Mouse (Mus musculus) kidney, postnatal 4 days (tissue): ENCODE measurements around the gene Tsen34.
"Not testable (repeated sequence)": the region's sequence is repeated elsewhere in the genome, so short reads cannot be mapped to it uniquely, and the experiment has no call there.

Experiments
- DNase-seq, 2 experiments: peaks; one replicate each; pipeline ENCODE4 v3.0.0; 2021; ENCODE audit warnings: mixed read lengths in 2 of 2

The Tsen34 gene

DNA sequence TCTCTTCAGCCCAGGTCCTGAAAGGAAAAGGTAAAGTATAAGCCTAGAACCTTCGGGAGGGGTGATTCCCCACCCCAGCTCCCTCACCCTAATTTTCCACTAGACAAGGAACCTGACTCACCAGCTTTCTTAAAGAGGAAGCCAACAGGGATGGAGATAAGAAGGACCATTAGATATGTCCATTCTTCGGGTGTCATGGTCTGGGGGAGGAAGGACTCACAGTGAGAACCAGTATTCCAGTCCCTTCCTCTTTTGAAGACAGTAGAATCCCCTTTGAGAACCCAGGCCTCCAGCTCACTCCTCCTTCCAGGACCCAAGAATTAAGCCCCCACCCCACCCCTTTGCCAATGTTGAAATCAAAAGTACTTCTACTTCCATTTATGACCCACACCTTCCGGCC lies 744 bp upstream of the Tsen34 start:
- DNase-seq, result no peak

DNA sequence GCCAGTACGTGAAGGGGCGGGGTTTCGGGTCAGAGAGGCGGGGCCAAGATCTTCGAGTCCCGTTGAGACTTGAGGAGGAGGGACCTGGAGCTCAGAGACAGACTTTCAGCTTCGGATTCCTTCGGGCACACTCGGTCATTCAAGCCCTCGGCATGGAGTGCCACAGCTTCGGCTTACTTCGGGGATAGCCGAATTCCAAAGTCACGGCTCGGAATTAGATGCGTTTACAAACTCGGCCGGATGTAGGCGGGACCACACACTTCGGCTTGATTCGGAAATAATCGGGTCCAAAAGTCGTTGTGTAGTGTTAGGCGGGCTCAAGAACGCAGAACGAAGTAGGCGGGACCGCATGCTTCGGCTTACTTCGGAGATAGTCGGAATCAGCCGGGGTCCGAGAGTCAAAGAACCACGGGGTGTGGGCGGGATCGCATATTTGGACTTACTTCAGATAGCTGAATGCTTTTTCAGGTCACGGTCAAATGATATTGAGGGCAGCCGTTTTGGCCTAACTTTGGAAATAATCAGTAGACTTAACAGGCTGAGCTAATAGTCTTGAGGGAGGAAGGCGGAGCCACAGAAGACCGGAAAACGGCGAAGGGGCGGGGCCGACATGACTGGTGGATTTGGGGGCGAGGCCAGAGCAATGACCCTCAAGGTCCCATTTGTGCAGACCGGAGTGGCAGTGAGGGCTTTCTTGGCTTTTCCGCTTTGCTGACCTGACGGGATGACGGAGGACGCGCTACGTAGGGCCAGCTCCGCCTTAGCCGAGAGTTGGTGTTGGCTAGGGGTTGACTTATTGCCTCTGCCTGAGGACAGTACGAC lies 535 bp downstream of the Tsen34 start, which contains the start of gene Mboat7:
Mboat7 (minus strand) TSS at position 537 of the 822 bp plus-strand sequence.
- DNase-seq, result peak; percentile 98 to 99

DNA sequence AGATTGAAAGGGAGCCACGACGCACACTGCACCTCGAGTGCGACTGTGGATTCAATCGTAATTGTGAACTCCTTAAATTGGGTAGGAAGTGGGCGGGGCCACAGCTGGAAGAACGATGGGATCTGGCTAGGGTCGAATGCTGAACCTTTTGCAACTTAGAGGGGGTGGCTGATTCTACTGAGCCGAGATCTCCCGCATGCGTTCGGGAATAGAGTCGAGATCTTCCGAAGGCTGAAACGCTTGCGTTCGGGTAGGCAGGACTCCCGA lies 1.1 kb downstream of the Tsen34 start:
- DNase-seq, result no peak

DNA sequence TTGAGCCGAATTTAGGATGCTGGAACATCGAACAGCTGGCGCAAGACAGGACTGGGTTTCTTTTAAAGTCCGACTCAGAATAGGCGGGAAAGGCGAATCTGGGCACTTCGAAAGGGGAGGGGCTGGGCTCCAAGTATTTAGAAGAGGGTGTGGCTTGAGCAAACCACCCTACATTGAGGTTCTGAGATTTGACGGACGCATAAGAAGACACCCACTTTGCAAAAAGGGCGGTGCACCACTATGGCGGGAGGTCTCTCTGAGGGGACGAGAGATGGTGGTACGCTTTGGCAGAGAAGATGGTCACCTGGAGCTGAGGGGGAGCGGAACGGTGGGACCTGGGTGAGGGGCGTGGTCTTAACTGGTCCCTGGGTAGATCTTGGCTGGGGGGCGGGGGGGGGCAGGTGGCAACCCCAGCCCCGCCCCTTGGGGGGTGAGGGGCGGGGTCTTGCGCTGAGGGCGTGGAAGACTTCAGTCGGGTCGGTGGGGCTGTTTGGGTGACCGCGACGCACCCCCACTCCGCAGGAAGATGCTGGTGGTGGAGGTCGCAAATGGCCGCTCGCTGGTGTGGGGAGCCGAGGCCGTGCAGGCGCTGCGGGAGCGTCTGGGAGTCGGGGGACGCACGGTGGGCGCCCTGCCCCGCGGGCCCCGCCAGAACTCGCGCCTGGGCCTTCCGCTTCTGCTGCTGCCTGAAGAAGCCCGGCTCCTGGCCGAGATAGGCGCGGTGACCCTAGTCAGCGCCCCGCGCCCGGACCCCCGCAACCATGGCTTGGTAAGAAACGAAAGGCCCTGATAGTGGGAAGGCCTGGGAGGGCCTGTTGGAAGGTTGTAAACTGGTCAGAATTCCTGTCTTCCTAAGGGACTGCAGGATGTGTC lies 1.6 kb downstream of the Tsen34 start:
- peak; percentile 79 to 88 for DNase-seq

DNA sequence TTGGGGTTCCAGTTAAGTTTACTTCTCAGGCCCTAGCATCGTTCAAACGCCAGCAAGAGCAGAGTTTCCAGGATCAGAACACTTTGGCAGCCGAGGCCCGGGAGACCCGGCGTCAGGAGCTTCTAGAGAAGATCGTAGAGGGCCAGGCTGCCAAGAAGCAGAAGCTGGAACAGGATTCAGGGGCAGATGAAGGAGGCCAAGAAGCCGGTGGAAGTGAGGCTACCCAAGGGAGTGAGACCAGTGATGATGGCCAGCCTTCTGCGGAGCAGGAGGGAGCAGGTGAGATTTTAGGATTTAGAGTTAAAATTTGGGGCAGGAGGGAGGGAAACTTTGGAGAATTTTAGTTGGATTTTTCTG lies 2.3 kb downstream of the Tsen34 start:
- DNase-seq, result peak in 1 of 2 experiments; percentile 17

DNA sequence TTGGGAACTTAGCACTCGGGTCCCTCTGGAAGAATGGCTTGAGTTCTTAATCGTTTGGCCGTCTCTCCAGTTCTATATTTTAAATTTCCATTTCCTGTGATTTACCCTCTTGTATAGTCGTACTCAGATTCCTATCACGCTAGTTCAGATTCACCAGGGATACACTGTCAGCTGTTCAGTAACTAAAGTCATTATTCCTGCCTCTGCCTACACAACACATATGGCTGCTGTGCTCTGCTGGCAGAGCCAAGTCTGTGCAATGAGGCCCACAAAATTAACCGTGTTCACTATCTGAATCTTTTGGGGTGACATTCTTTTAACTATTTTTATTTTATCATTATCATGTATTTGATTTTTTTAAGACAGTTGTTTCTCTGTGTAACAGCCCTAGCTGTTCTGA lies 5.8 kb downstream of the Tsen34 start:
- no peak for DNase-seq

DNA sequence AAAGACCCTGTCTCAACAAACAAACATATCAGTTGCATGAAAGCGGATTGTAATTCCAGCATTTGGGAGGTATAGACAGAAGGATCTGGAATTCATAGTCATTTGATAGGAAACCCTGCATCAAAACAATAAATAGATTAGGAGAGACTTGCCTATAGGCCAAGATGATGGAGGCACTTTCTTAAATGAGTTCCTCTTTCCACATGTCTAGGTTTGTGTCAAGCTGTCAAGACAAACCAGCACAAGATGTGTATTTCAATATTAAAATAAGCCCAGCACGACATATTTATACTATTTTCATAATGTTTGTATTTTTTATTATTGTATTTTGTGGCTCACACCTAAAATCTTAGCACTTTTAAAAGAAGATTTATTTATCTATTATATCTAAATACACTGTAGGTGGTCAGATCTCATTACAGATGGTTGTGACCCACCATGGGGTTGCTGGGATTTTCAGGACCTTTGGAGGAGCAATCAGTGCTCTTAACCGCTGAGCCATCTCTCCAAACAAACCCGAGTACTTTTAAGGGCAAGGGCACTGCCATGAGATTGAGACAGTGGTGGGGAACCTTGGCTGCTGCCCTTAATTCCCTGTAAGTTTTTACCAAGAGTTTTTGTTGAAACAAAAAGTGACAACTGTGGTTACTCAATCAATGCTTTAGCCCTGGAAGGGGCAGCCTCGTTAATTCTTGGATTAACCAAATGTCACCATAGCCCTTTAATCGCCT lies 10.7 kb downstream of the Tsen34 start:
- DNase-seq, result no peak

DNA sequence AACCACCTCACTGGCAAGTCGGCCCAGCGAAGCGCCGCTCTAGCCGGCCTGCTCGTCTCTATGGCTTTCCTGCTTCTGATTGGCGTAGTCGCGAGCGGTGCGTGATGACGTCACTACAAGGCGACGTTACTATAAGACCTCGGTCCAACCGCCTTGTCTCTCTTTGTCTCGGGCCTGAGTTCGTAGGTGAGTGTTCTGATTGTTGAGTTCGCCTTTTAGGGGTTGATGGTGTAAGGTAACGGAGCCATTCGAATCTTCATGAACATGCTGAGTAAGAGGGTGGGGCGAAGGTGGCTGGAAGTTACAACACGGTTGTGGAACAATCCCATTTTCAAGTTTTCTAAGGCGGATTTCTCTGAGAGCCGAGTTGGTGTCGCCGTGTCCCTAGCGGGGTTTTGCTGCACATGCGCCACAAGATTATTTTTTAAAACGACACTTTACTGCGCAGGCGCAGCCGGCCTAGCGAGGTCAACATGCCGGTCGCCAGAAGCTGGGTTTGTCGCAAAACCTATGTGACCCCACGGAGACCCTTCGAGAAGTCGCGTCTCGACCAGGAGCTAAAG lies 11.3 kb downstream of the Tsen34 start, which contains the start of gene Rps9:
Rps9 (plus strand) TSS at position 115 of the 563 bp plus-strand sequence.
- DNase-seq, result peak; percentile 98

DNA sequence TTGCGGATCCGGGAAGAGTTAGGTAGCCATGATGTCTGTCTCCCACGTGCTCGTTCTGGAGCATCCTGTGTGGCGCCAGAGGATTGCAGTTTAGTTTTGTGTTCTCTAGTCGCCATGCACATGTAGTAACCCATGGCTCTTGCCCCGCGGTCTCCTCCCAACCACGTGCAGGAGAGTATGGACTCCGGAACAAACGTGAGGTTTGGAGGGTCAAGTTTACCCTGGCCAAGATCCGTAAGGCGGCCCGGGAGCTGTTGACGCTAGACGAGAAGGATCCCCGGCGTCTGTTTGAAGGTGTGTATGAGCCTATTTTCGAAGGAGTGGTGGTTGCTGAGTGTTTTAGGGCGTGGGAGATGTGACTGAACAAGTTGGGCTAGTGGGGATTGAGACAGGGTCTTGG lies 11.8 kb downstream of the Tsen34 start:
- no peak for DNase-seq

DNA sequence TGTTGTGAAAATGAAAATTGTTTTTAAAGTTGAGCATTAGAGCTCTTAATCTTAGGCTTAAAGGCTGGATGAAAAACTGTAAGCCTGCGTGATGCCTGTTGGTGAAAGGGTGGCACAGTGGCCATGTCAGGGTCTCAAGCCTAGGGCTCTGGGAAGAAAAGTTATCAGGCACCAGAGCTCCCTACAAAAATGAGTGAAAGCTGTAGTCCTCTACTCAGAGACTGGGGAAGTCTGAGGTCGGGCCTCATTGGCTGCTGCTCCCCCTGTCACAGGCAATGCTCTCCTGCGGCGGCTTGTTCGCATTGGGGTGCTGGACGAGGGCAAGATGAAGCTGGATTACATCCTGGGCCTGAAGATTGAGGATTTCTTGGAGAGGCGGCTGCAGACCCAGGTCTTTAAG lies 12.8 kb downstream of the Tsen34 start:
- not testable (repeated sequence) for DNase-seq

DNA sequence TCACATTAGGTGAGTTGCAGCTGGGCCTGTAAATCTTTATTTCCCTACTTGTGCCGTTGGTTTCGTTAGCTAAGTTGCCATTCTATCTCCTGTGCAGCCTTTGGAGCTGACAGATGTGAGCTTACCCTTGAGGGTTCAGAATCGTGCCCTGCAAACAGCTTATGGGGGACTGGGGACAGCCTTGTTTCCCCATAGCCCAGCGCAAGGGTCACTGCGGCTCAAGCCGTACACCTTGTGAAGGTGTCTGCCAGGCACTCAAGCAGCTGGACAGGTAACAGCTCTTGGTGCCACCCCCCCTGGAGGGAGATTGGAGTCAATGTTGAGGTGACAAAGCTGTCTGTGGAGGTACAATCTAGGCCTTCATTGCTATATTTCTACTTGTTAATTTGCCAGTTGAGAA lies 13.2 kb downstream of the Tsen34 start:
- DNase-seq, result no peak

DNA sequence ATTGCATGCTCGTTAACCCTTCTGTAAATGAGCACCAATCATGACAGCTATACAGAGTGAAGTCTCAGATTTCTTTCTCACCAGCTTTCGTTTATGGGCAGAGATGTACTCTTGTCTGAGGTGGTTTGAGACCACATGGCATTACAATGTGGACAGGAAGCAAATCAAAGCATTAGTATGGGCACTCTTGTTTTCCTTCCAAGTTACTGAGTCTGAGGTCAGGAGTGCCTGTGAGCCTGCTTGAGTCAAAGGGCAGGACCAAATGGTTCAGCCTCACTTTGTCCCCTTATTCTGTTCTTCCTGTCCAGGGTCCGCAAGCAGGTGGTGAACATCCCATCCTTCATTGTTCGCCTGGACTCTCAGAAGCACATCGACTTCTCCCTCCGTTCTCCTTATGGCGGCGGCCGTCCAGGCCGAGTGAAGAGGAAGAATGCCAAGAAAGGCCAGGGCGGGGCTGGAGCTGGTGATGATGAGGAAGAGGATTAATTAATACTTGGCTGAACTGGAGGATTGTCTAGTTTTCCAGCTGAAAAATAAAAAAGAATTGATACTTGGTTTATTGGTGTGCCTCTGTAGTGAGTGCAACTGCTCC lies 13.8 kb downstream of the Tsen34 start:
- DNase-seq, result no peak

DNA sequence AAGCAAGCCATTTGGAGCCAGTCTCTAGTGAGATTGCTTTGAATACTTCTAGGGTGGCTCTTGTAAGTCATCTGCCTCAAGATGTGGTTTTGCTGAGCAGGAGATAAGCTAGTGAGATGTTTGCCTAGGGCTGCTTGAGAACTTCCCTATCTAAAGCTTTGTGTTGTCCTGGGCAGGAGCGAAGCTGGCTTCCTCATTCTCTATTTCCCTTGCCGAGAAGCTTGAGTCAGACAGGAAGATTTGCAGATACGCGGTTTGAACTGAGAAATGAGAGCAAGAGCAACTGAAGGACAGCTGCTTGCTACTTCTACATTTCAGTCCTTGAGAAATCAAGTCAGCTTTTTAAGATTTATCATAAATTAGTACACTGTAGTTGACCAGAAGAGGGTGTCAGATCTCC lies 14.4 kb downstream of the Tsen34 start:
- DNase-seq, result no peak

DNA sequence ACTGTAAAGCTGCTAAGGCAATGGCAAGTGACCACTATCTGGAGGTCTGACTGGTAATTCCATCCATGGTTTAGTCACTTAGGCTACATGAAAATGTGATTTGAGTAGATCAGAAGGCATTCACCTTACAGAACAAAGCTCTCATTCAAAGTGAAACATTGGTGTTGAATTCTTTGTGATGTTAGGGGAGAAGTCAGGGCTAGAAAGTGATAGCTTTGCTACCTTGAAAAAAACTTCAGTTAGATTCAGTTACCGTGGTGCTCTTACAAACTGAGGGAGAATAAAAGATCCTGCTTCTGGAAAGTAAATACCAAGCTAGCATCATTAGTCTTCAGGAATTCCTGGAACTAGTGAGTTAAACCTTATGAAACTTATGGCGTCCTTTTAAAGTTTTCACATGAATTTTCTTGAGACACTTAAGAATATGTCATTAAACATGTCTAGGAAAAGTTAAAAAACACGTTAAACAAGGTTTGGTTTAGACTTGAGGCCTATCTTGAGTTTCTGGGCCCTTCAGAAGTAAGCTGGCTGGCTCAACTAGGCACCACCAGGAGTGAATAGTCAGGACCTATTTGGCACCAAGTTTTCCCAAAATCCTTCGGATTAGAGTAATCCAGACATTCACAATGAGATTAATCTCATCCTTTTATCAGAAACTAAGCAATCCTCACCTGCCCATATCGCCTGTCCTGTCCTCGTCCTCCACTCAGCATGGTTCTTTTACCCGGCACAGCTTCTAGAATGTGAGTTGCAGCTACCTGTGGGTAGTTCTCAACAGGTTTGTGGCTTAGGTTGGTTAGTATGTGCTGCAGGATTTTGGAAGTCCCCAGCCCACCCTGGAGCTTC lies 15.1 kb downstream of the Tsen34 start:
- no peak for DNase-seq

DNA sequence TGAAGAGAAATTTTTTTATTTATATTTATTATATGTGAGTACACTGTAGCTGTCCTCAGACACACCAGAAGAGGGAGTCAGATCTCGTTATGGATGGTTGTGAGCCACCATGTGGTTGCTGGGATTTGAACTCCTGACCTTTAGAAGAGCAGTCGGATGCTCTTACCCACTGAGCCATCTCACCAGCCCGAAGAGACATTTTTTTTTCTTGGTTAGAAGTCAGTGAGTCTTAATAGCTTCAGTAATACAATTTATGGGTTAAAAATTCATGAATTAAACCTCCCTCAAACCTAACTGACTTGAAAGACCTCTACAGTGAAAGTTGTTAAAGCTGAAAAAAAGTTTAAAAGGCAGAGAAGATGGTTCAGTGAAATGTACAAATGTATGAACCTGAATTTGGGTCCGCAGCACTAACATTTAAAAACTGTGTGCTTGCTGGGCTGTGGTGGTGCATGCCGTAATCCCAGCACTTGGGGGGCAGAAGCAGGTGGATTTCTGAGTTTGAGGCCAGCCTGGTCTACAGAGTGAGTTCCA lies 15.9 kb downstream of the Tsen34 start:
- not testable (repeated sequence) for DNase-seq

DNA sequence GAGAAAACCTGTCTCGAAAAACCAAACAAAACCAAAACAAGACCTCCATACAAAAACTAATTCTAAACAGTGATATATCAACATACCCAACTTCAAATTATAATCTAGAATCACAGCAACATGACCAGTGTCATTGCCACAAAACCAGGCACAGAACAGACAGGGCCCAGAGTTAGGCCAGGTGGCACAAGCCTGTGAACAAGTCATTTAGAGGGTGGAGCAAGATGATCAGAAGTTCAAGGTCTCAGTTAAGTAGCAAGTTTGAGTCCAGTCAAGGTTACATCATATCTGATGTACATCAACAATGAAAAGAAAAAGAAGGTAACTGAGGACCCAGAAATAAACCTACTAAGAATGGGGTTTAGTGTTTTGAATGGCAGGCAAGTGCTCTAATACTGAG lies 16.3 kb downstream of the Tsen34 start:
- no peak for DNase-seq

DNA sequence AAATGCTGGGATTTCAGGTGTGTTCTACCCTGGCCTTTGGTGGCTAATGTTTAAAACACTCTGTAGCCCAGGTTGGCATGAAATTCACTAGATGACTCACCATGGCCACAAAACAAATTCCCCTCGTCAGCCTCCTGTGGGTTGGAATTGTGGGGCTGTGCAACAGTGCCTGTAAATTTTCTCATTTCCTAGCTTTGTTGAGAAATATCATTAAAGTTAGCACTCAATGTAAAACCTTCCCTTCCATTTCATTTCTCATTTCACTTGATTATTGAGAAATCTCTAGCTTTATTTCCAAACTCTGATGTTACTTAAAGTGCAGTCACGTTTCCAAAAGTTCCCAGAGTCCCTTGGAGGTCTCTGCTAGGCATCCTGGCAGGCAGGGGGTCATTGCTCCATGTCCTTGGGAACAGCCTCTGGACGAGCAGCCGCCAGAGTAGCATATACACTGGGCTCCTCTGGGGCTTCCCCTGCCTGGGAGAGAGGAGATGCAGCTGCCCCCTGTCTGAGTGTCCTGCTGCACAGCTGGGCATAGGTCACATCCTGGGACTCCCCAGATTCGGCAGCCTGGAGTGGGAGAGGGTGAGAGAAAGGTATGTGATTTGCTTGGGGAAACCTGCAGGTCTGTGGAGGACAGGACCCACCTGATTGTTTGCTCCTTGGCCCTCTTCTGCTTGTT lies 19.7 kb downstream of the Tsen34 start:
- peak in 1 of 2 experiments; percentile 7 for DNase-seq

DNA sequence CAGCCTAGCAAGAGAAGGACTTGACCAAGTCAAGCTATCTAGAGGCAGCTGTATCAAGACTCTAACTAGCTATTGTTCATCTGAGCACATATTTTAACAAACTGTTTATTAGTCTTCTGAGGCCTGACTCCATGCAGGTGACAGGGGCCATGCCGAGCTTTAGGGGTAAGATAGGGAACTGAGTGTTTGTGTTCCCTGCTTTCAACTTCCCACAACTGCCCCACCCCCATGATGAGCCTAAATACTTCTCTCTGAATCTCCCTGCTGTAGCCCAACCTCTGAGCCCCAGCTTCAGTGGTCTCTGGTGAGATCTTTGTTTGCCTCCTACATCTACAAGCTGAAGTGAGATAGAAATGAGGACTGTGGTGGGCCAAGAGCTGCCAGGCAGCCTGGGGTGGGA lies 22.6 kb downstream of the Tsen34 start:
- peak in 1 of 2 experiments; percentile 5 for DNase-seq

DNA sequence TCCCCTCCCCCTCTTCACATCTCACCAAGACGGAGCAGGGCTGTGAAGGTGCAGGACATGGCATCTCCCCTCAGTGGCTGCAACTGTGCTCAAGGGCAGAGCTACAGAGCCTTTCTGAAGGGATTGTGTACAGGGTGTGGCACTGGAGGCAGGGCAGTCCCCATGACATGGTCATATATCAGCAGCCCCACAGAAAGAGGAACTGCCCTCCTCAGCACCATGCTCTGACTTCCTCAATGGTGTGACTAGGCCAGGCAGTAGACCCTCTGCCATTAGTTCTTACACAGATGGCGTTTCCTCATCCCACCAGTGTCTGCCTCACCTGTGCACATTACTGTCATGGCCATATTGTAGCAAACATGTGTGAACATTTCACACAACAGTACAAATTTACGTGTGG lies 27.6 kb downstream of the Tsen34 start, which contains the start of gene Pirb:
Pirb (minus strand) TSS at position 124 of the 400 bp plus-strand sequence.
- not testable (repeated sequence) for DNase-seq

DNA sequence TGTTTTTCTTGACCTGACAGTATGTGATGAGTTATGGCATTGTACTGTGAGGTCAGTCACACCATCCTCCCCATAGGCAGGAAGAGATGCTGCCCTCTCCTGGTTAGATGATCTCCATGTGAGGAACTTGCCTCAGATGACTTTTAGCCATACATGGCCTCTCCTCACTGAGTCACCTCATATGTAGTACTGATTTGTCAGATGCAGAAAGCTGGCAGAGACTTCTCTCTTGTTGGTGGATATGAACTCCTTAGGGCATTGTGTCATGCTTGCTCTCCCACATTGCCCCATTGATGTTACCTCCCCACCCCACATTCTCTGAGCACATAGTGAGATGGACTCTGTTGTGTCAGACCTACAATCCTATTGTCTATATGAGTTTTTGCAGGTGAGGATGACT lies 32.8 kb downstream of the Tsen34 start:
- not testable (repeated sequence) for DNase-seq

DNA sequence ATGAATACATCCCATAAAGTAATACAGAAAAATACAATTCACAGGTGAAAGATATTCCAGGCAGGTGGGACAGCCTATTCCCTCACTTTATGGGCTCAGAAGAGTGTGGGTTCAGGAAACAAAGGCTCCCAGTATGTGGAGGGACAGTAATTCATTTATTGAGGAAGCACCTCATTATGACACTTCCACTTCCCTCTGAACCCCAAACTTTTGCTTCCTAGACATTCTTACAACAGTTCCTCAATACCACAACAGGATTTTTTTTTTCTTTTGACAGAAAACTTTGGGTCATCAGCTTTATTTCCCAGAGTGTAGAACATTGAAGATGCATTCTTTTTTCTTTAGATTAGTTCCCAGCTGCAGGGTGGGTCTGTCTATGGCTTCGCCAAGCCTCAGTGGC lies 40.0 kb downstream of the Tsen34 start:
- DNase-seq, result not testable (repeated sequence)
